Mouse (Mus musculus) thymus, postnatal 10 days (tissue): ENCODE results near the gene Espl1.

Source experiments
- DNase-seq, 2 experiments: peaks; one replicate each; pipeline ENCODE4 v3.0.0; 2021; ENCODE audit warnings: low spot score in 2 of 2

Gene Espl1

DNA sequence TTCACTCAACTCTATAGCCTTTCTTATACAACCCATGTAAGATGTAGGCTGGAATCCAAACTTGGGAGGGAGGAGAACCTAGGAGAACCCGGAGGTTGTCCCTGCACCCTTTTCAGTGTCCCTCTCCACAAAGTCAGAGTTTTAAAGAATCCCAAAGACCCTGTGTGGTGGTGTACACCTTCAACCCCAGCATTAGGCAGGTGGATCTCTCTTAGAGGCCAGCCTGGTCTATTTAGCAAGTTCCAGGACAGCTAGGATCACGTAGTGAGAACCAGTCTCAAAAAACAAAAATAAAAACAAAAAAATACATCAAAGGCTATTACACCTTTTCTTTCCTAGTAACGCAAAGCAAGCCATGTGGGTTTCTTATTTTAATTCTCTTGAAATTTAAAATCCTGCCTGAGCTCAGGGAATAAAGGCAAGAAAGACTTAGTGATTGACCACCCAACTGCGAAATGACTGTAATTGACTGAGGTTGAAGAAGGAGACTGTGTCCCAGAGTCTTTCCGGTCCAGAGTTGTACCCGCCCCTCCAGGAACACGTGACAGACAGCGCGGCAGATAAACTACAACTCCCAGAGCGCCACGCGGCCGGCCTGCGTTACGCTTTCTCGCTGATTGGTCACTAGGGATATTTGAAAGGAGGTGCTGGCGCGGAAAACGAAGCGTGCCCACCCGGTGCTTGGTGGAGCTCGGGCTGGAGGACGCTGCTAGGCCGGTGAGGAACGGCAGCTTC, at the start of gene Espl1:
Gene Espl1 (plus strand): TSS at position 634 of the 735 bp plus-strand sequence.
- peak; percentile 92 to 93 for DNase-seq

DNA sequence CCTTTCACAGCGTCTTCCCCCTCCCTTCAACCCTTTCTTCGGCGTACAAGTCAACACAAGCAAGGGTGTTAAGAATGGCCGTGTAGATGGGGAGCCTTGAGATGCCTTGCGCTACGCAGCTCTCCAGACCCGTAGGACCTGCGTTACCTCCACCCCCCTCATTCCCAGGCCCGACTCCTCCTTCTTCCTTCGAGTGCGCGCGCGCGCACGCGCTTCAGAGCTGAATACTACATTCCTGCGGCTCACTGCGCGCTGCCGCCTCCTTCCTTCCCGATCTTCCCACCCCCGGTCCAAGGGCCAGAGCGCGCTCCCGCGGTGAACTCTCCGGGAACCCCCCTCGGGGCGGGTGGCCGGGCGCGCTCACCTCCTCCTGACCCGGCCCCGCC, 49.2 kb upstream of the Espl1 start:
- DNase-seq = no peak

DNA sequence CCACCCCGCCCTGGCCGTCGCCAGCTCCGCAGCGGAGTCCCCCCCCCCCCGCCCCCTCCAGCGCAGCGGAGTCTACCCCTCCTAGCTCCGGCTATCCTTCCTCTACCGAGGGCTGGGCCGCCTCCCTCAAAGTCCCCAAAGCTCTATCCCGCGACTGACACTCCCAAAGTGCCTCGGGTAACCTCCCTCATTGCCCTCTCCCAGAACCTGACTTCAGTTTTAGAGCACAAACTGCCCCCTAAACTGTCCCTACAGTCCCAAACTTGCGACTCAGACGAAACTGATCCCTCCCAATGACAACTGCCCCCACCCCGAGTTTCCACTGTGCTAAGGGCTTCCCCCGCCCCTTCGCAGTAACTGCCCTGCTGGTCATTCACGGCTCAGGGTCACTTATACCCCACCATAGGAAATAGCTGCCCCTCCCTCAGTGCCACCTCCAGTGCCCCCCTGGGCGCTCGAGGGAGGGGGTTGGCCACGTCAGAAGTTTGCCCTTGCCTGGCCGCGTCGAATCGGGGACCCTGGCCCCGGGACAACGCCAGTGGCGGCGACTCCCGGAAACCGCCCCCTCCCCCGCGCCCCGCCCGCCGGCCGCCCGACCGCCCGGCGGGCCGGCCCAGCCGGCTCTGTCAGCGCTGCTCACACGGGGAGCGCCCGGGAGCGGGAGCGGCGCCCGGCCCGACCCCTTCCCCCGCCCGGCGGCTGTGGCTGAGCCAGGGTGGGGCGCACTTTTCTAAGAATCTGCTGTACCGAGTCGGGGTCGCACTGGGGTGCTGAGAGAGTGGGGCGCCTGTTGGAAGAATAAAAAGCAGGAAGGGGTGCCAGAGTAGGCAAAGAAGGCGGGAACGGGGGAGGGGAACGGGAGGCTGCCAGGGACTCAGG, 48.6 kb upstream of the Espl1 start:
- DNase-seq = no peak

DNA sequence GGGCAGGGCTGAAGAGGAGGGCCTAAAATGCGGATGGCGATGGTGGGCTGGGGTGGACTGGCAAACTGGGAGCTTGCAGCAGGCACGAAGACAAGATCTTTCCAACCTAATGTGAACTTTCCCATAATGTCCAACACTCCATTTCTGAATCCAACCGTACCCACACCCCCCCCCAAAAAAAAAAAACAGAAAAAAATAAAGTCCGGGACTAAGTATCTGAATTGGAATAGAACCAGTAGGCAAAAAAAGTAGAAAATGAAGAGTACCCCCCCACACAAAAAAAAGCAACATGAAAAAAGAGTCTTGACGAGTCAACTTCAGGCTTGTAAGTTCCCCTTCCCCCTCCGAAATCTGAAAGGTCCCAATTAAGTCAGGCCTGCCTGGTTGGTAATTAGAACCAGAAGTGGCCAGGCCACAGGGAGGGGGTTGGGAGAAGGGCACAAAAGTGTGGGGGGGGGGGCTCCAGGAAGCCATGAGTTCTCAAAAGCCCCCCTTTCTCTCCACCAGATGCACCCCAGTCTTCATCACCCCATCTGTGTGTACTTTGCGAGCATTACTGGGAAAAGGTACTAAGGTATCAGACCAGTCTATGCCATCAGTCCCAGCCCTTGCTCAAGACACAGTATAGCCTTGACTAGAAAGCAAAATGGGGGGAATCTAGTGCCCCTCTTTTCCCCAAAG, 47.8 kb upstream of the Espl1 start:
- DNase-seq = no peak

DNA sequence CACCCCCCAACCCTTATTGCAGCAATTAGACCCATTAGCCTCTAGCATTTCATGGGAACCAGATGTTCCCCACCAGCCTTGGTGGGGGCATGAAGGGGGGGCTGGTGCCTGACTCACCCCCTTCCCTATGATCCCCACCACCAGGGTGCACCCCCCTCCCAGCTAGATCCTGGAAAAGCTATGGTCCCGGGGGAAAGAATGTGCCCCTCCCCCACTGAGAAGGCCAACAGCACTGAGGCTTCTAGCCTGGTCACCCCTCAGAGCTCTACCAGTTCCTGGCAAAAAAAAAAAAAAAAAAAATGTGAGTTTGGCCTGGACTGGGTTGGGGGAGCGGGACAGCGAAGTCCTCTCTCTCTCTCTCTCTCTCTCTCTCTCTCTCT, 47.3 kb upstream of the Espl1 start:
- DNase-seq = no peak

DNA sequence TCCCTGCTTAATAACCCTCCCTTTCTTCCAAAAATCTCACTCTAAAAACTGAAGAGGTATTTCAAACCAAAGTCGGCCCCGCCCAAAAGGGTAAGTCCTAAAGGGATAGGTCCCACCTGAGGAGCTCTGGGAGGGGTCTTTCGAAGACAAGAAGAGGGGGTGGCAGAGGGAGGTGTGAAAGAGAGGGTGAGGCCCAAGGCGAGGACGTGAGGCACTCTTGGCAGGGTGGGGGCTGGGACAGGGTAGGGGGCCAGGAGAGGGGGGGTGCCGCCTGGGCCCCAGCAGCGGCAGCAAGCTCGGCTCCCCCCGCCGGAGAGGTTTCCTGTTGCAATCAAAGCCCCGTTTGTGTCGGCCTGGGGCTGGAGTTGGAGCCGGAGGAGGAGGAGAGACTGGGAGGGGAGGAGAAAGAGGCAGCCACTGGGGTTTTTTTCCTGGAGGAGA, 46.8 kb upstream of the Espl1 start:
- DNase-seq = no peak

DNA sequence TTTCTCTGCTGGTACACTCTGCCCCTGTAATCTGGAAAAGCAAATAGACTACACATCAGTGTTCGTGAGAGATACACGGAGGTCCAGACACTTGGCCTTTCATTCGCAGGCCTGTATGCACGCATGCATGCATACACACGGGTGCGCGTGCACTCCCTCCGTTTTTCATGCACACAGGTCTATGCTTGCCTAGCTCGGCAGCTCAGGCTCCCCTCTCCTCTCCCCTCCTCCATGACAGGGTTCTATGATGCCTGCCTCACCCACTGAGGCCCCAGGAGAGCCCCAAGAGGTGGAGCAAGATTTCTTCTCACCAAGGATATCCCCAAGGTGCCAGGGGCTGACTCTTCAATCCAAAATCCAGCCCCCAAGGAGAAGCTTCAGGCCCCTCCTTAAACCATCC, 46.1 kb upstream of the Espl1 start:
- DNase-seq = no peak

DNA sequence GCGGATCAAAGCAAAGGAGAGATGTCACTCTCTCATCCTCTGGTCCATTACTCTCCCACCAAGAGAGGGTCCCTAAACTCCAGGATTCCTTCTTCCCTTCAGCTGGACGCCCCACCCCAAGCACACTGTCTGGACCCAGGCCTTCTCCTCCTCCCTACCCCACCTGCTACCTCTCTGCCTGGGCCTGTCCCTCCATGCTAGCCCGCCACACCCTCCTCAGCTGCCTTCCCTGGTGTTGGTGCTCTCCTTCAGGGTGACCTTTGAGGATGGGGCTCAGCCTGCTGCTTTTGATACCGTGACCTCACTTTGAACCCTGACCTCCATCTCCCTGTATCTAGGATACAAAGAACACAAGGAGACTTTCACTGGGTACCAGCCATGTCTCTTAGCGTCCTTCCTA, 45.5 kb upstream of the Espl1 start:
- no peak for DNase-seq

DNA sequence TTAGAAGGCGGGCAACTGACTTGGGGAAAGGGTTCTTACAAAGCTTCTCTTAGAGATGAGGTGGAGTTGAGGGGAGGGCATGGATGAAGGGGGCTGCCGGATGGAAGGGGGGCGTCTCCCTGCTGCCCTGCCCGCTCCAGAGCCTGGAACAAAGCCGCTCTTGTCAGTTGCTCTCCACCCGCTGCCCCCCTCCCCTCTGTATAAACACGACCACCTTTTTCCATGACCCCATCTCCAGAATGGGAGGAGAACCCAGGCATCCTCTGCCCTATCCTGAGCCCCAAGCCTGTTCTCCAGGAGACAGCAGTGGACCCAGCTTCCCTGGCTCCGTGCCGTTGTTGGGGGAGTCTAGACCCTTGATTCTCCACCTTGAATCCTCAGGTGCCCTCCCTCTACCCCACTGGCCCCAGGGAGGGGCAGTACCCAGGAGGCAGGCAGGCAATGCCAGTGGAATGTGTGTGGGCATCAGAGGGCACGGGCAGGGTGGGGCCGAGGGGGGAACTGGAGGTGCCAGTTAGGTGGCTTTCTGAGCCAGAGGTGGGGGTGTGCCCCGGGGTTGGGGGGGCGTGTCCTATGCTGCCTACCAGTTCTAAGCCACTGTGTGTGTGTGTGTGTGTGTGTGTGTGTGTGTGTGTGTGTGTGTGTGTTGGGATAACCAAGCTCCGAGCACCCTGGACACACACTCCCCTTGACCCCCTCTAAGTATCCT, 40.4 kb upstream of the Espl1 start:
- DNase-seq = no peak

DNA sequence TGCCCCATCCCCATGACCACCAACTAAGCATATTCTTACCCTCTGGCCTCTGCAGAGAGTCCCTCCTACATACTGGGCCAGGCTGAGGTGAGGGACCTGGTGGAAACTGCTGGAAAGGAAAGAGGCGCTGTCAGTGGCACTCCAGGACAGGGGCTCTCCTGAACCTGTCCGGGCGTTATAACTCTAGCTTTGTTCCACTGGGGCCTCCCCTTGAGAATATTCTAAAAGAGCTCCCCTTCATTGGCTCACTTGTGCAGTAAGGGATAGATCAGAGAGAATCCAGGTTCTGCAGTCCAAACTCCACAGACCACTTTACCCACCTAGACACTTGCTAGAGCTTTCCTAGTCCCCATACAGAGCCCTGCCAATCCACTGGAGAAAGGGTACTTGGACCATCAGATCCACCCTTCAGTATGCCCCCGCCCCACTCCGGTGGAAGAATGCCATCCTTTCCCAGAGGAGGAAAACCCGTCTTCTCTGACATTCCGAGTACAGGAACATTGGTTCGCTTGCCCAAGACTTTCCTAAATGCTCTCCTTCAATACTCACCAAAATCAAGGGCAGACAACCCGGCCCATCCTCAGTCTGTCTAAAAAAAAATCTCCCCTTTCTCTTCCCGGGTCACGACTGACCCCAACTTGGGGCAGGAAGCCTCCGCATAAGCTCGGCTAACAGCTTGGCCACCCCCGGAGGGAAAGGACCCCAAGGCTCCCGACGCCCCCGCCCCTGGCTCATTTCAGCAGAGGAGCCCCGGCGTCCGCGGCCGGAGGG, 39.5 kb upstream of the Espl1 start:
- DNase-seq = no peak

DNA sequence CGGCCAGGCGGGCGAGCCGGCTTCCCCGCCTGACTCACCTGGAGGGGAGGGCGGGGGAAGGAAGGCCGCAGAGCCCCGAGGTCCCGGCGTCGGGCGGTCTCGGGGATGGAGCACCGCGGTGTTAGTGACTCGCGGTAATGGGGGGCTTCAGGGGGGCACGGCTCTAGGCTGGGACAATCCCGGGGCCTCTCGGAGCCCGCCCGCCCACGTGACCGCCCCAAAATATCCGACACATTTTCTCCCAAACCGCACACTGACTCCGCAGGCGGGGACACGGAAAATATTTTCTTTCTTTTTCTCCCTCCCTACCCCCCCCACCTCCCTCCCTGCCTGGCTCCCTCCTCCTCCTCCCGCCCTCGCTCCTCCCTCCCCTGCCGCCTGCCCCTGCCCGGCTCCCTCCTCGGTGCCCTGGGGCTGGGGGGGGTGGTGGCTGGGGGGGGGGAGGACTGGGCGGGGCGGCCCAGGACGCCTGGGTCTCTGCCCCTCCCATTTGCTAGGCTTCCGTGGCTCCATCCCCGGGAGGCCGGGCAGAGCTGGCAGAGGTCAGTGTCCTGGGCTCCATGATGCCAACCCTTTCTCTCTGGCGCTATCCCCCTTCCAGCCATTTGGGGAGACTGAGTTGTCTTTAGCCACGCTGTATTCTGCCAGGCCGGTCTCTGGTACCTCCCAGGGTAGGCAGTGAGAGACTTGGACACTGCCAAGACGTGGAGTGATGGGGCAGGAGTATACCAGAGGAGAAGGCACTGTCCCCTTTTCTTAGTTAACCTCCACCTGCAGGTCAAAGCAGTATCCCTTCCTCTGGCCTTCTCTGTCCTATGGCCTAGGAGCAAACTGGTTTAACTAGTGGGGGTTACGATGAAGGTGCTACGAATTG, 38.6 kb upstream of the Espl1 start, which contains the start of gene Rarg:
Gene Rarg (minus strand): TSS at position 316 of the 874 bp plus-strand sequence.
- DNase-seq = no peak

DNA sequence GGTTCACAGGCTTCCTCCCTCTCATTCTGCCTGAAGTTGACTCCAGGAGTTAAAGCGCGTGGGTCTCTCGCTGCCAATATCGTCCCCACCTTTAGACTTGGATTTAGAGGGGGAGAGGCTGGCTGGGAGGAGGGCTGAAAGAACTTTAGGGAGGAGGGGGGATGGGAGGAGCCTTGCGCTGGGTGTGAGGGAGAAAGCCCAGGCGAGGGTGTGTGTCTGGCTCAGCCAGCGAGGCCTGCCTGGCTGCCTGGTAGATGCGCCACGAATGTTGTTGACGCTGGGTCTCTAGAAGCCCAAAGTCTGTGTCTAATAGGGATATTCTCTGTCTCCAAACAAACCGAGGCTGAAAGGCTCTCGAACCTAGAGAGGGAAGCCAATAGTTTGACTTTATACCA, 38.0 kb upstream of the Espl1 start:
- DNase-seq = no peak

DNA sequence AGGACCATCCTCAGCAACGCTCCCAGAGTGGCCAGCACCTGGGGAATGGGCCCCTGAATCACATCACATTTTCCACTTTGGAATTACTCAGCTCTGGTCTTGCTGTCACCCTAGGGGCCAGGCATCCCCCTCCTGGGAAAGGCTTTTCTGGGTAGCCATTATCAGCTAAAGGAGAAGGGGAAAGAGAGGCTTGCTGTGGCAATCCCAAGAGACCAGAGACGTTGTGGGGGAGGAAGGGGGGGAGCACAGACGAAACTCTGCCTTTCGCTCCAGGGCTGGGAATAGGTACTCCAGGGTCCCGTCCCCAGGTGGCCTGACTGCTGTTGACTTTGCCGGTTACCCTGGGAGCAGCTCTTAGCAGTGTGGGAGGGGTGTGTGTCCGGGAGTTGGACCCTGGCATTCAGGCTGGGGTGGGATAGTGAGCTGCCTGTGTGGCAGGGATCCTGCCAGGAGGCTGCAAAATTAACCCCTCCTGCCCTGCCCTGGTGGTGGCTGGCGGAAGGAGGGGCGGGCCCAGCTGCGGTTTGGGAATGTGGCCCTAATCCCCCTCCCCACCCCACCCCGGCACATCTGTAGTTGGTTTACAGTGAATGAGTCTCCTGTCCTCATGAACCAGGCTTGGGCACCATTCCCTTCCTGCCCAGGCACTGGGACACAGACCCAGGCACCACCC, 37.3 kb upstream of the Espl1 start:
- no peak for DNase-seq

DNA sequence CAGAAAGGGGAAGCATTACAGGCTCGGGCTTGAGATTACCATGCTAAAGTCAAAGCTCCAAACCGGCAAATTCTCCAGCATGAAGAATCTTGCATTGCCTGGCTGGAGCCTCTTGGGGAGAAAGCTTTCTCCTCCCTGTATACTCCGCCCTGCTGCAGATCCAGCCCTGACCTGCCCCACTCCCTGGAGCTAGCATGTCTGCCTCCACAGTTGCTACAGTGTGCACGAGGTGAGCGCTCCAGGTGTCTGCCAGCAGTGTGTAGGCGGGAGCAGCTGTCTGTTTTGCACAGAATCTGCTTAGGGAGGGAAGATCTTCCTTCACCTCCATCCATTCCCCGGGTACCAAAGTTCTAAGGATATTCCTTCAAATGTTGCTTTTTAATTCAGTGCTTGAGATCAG, 33.5 kb upstream of the Espl1 start:
- DNase-seq = no peak

DNA sequence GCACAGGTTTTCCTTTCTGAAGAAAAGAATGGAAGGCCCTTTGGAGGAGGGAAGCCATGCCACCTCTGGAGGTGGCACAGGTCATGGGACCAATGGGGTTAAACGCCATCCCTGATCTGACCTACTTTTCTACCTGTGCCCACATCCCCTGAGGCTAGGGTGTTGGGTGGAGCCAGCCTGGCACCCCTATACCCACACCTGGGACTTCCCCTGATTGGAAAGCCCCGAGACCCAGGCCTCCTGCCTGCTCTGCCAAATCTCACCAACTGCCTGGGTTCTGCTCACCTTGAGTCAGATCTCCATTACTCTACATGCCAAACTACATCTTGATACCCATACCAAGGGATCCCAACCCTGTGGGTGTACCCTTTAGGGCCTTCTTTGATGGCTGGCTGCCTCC, 33.0 kb upstream of the Espl1 start:
- DNase-seq = no peak

DNA sequence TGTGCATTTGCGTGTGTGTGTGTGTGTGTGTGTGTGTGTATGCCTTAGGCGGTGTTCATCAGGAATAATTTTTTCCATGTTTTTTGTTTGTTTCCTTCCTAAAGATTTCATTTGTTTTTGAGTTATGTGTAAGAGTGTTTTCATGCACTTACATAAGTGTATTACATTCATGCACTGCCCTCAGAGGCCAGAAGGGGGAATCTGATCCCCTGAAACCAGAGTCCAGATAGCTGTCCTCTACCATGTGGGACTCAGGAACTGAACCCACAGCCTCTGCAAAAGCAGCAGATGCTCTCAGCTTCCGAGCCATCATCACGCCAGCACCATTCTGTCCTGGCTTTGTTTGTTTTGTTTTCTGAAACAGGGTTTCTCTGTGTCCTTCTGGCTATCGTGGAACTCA, 30.5 kb upstream of the Espl1 start:
- no peak for DNase-seq

DNA sequence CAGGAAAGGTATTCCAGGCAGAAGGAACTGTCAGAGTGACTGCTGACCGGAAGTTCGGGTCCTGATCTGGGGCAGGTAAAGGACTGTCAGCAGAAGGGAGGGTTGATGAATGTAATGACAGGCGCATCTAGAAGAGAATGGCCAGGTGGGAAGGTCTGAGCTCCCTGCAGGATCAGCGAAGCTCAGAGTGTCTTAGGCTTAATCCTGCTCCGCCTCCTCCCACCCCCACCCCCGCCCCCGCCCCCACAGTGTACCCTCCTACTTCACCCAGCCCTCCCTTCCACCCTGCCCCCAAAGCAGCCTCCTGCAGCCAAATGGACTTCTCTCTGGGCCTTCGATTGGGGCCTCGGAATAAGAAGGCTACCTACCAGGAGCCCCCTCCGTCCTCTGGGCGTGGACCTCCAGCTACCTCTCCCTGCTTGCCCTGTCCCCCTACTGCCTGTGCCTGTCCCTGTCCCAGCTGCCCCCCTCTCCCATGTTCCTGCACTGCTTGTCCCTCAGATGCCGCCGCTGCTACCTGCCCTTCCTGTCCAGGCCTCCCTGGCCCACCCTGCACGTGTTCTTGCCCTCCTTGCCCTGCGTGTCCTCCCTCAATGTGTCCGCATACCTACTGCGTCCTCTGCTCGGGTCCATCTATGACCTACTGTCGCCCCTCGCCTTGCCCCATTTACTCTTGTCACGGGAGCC, 25.6 kb upstream of the Espl1 start, which contains the start of gene Gm9918:
Gene Gm9918 (plus strand): TSS at position 290 of the 687 bp plus-strand sequence.
- DNase-seq = no peak

DNA sequence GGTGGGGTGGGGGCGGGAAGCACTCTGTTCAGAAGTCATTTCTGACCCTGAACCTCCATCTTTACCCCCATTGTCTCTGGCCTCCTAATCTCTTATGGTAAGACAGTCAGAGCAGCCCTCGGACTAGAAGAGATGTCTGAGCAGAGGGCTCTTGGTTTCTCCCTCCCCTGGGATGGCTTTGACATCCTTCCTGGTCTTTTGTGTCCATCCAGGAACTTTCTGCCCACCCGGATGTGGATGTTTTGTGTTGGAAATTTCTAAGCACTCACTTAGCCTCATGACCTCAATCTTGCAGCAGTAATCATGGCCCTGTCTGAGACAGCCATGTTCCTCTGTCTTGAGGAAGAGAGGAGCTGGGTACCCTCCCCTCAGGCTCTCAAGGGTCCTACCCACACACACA, 24.6 kb upstream of the Espl1 start:
- no peak for DNase-seq
